Mouse (Mus musculus): ENCODE results near the gene Rnf167. TPM values are rescaled to one million over a fixed set of nuclear protein-coding genes. Genes with fewer than 3 reads are reported as not detected.

Rnf167 gene
- polyA plus RNA-seq, 1 experiment from 2014 or later: 85.6 TPM

DNA sequence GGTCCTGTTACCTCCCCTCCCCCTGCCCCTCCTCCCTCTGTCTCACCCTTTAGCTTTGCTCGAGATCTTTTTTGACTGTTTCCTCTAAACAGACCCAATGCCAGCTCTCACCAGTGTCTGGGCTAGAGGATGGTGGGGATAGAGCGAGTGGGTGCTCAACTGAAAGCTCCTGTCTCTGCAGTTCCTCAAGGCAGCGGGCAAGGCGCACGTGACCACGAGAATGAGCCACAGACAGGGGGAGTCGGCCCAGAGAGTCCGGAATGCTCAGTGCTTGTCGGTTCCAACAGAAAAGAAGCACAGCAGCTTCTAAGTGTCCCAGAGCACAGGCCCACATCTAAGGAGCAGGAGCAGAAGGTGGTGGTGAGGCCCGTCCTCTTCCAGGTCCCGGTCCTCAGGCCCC, 27.5 kb downstream of the Rnf167 start:
- DNase-seq (ENCODE audit: low spot score): no peak
- Histone ChIP-seq H3K4me1 (peaks cover 33% of the 10 kb centered on the region), H3K9me3 (replicated peaks) (no peaks in the 10 kb centered on the region), H3K4me3 (no peak overlapping the region), H3K27me3 (ENCODE audit: low read depth, poor library complexity, severe bottlenecking) (no peaks in the 10 kb centered on the region), H3K36me3 (peaks cover 65% of the 10 kb centered on the region), H3K27ac (replicated peaks) (no peak overlapping the region)
- 68% methylated on average over 11 of the region's 11 CpGs for WGBS

DNA sequence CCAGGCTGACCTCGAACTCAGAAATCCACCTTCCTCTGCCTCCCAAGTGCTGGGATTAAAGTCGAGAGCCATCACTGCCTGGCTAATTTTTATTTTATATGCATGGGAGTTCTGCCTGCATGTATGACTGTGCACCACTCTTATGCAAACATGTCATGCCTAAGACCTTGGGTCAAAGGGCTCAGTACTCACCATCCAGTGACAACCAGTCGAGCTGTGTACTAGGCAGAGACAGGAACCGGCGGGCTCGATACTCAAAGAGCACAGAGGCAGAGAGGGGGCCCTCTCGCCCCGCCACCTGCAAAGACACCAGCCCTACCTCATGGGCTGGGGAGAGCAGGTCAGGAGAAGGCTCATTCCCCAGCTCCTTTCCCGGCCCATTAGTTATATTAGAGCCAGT, 31.1 kb downstream of the Rnf167 start:
- no peaks in the 10 kb centered on the region for H3K9me3 ChIP-seq (replicated peaks)
- peaks cover 70% of the 10 kb centered on the region for H3K36me3 ChIP-seq
- no peaks in the 10 kb centered on the region for H3K27me3 ChIP-seq (ENCODE audit: low read depth, poor library complexity, severe bottlenecking)
- H3K4me1 ChIP-seq: peaks cover 34% of the 10 kb centered on the region
- H3K4me3 ChIP-seq: no peak overlapping the region
- 76% methylated on average over 9 of the region's 9 CpGs for WGBS
- no peak for DNase-seq (ENCODE audit: low spot score)
- H3K27ac ChIP-seq (replicated peaks): no peak overlapping the region

GRCm38 (mm10) chr11:70678576-70678975, 31.5 kb downstream of the Rnf167 start:
- Histone ChIP-seq H3K36me3 (peaks cover 74% of the 10 kb centered on the region), H3K27ac (replicated peaks) (no peak overlapping the region), H3K4me1 (peaks cover 37% of the 10 kb centered on the region), H3K9me3 (replicated peaks) (no peaks in the 10 kb centered on the region), H3K27me3 (ENCODE audit: low read depth, poor library complexity, severe bottlenecking) (no peaks in the 10 kb centered on the region), H3K4me3 (no peak overlapping the region)
- DNase-seq (ENCODE audit: low spot score): no peak
- 66% methylated on average over 2 of the region's 2 CpGs for WGBS

GRCm38 (mm10) chr11:70679361-70679760, 32.3 kb downstream of the Rnf167 start:
- WGBS: 98% methylated on average over 8 of the region's 8 CpGs
- no peaks in the 10 kb centered on the region for H3K9me3 ChIP-seq (replicated peaks)
- peaks cover 74% of the 10 kb centered on the region for H3K36me3 ChIP-seq

GRCm38 (mm10) chr11:70679894-70680293, 32.9 kb downstream of the Rnf167 start:
- Histone ChIP-seq H3K4me1 (peaks cover 30% of the 10 kb centered on the region), H3K27ac (replicated peaks) (no peak overlapping the region), H3K9me3 (replicated peaks) (no peaks in the 10 kb centered on the region), H3K36me3 (peaks cover 75% of the 10 kb centered on the region), H3K4me3 (no peak overlapping the region), H3K27me3 (ENCODE audit: low read depth, poor library complexity, severe bottlenecking) (no peaks in the 10 kb centered on the region)
- no peak for DNase-seq (ENCODE audit: low spot score)
- WGBS: 93% methylated on average over 8 of the region's 8 CpGs

More at GRCm38 (mm10) chr11:70679361-70679760, 32.3 kb downstream of the Rnf167 start:
- no peaks in the 10 kb centered on the region for H3K27me3 ChIP-seq (ENCODE audit: low read depth, poor library complexity, severe bottlenecking)
- no peak overlapping the region for H3K4me3 ChIP-seq
- H3K4me1 ChIP-seq: peaks cover 32% of the 10 kb centered on the region
- no peak overlapping the region for H3K27ac ChIP-seq (replicated peaks)
- no peak for DNase-seq (ENCODE audit: low spot score)

DNA sequence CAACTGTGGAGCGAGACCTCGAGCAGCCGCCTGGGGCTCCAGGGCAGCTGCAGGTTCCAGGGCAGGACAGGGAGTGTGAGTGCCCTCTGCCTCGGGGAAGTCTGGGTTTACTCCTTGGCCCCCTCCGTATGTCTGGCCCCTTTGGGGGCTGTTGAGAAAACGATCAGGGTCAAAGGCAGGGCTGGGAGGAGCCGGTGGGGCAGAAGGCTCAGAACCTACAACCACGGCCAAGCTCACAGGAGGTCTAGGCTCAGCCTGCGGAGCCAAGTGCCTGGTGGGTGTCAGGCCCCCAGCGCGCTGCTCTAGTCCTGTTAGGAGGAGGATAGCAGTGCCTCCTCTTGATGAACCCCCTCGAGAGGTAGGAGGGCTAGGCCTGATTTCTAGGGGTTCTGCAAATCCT, 34.1 kb downstream of the Rnf167 start:
- peaks cover 69% of the 10 kb centered on the region for H3K36me3 ChIP-seq
- WGBS: 63% methylated on average over 12 of the region's 12 CpGs
- H3K4me3 ChIP-seq: 0 out of 2 replicates have a peak overlapping the region, but pooled peaks have one; percentile 2
- no peaks in the 10 kb centered on the region for H3K9me3 ChIP-seq (replicated peaks)
- peak overlapping the region; percentile 87 for H3K27ac ChIP-seq (replicated peaks)
- no peaks in the 10 kb centered on the region for H3K27me3 ChIP-seq (ENCODE audit: low read depth, poor library complexity, severe bottlenecking)
- DNase-seq (ENCODE audit: low spot score): no peak
- peaks cover 30% of the 10 kb centered on the region for H3K4me1 ChIP-seq

- DNase-seq (ENCODE audit: low spot score): peak; percentile 65
- Histone ChIP-seq H3K36me3 (peaks cover 62% of the 10 kb centered on the region), H3K4me1 (peaks cover 37% of the 10 kb centered on the region), H3K27ac (replicated peaks) (peak overlapping the region; percentile 87), H3K27me3 (ENCODE audit: low read depth, poor library complexity, severe bottlenecking) (no peaks in the 10 kb centered on the region), H3K4me3 (peak overlapping the region; percentile 30; the same call in 1 of the 2 replicates), H3K9me3 (replicated peaks) (no peaks in the 10 kb centered on the region)
- WGBS: 6% methylated on average over 11 of the region's 11 CpGs
Measured at GRCm38 (mm10) chr11:70681897-70682581, 35.0 kb downstream of the Rnf167 start.

- Histone ChIP-seq H3K27me3 (ENCODE audit: low read depth, poor library complexity, severe bottlenecking) (no peaks in the 10 kb centered on the region), H3K4me3 (no peak overlapping the region), H3K4me1 (peaks cover 50% of the 10 kb centered on the region), H3K27ac (replicated peaks) (0 out of 2 replicates have a peak overlapping the region, but pooled peaks have one; percentile 9), H3K36me3 (peaks cover 57% of the 10 kb centered on the region), H3K9me3 (replicated peaks) (no peaks in the 10 kb centered on the region)
- DNase-seq (ENCODE audit: low spot score): no peak
- WGBS: 93% methylated on average over 5 of the region's 5 CpGs
Measured at GRCm38 (mm10) chr11:70683640-70684039, 36.6 kb downstream of the Rnf167 start.

DNA sequence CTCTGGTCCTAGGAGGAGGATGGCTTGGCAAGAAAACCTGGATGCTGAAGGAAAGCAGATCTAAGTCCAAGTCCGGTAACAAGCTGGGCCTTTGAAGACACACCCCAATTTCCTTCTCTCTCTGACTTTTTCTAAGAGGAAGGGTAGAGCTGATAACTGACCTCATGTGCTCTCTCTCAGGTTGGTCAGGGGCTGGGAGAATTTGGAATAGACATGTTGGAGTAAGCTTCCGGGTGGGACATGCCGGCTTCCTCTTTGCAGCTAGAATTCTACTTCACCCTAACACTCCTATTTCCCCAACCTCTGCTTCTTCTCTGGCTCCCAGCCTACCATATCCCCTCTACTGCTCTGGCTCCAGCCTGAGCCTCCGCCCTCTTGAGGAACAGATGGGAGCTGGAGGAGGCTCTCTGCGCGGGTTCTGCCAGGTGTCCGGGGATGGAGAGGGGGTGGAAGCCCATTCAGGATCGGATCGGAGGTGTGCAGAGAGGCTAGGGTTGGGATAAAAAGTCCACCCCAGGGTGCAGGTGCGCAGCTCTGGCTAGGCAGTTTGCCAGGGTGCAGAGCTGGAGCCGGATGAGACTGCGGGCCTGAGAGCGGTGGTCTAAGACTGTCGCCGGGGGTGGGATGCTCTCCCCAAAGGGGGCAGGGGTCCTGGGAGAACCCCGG, 40.0 kb downstream of the Rnf167 start:
- Histone ChIP-seq H3K9me3 (replicated peaks) (no peaks in the 10 kb centered on the region), H3K4me1 (peaks cover 41% of the 10 kb centered on the region), H3K4me3 (peak overlapping the region; percentile 93), H3K27ac (replicated peaks) (peak overlapping the region; percentile 92), H3K27me3 (ENCODE audit: low read depth, poor library complexity, severe bottlenecking) (no peaks in the 10 kb centered on the region; the same call in 1 of the 2 replicates), H3K36me3 (peaks cover 30% of the 10 kb centered on the region)
- no peak for DNase-seq (ENCODE audit: low spot score)
- 5% methylated on average over 16 of the region's 16 CpGs for WGBS

GRCm38 (mm10) chr11:70687601-70688199, 40.7 kb downstream of the Rnf167 start, which contains the start of gene Camta2:
TSS of gene Camta2 (minus strand) at chr11:70688105.
- H3K27ac ChIP-seq (replicated peaks): peak within 1 kb of the TSS; percentile 92

DNA sequence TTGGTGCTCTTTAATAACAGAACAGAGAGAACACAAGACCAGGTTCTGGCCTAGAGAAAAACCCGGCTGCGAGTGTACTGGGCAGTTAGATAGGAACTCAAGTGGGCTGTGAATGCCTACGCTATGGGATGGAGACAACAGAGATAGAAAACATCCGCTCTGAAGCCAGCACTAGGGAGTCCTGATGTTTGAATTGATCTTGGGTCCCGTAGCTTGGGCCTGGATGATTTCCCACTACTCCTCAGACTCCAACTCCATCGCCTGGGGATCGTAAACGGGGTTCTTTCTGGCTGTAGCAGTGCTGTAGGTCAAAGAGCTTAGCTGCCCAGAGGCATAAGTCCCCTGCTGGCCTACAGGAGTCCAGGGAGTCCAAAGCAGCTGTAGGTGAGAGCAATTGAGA, 41.3 kb downstream of the Rnf167 start:
- 12% methylated on average over 8 of the region's 8 CpGs for WGBS
- H3K4me1 ChIP-seq: peaks cover 28% of the 10 kb centered on the region
- H3K9me3 ChIP-seq (replicated peaks): no peaks in the 10 kb centered on the region
- H3K27me3 ChIP-seq (ENCODE audit: low read depth, poor library complexity, severe bottlenecking): no peaks in the 10 kb centered on the region; the same call in 1 of the 2 replicates
- DNase-seq (ENCODE audit: low spot score): no peak
- peak overlapping the region; percentile 93 for H3K4me3 ChIP-seq
- peaks cover 22% of the 10 kb centered on the region for H3K36me3 ChIP-seq
- H3K27ac ChIP-seq (replicated peaks): peak overlapping the region; percentile 92

More at GRCm38 (mm10) chr11:70687601-70688199, 40.7 kb downstream of the Rnf167 start, which contains the start of gene Camta2:
- peak; percentile 90 for DNase-seq (ENCODE audit: low spot score)
- H3K4me3 ChIP-seq: peak within 1 kb of the TSS; percentile 93
- H3K27me3 ChIP-seq (ENCODE audit: low read depth, poor library complexity, severe bottlenecking): no peaks in the 10 kb centered on the region; the same call in 1 of the 2 replicates
- H3K36me3 ChIP-seq: peaks cover 29% of the 10 kb centered on the region
- WGBS: under 1% methylated on average over 55 of the region's 55 CpGs
- peaks cover 35% of the 10 kb centered on the region for H3K4me1 ChIP-seq
- H3K9me3 ChIP-seq (replicated peaks): no peaks in the 10 kb centered on the region

GRCm38 (mm10) chr11:70689578-70689977, 42.5 kb downstream of the Rnf167 start:
- DNase-seq (ENCODE audit: low spot score): no peak
- H3K9me3 ChIP-seq (replicated peaks): no peaks in the 10 kb centered on the region
- peaks cover 10% of the 10 kb centered on the region; the same call in 1 of the 2 replicates for H3K36me3 ChIP-seq
- H3K4me1 ChIP-seq: peaks cover 28% of the 10 kb centered on the region
- no peak overlapping the region for H3K4me3 ChIP-seq
- no peak overlapping the region for H3K27ac ChIP-seq (replicated peaks)
- no peaks in the 10 kb centered on the region; the same call in 1 of the 2 replicates for H3K27me3 ChIP-seq (ENCODE audit: low read depth, poor library complexity, severe bottlenecking)
- WGBS: 54% methylated on average over 4 of the region's 4 CpGs
